Mouse (Mus musculus): ENCODE data around the gene Olfr818. TPM values are rescaled to one million over a fixed set of nuclear protein-coding genes. Genes with fewer than 3 reads are reported as not detected.
"Not testable (repeated sequence)": the region's sequence is repeated elsewhere in the genome, so short reads cannot be mapped to it uniquely, and the experiment has no call there.

Gene Olfr818
- total RNA-seq (2014; fragmentation: Nextera tagmentation): not detected in 2 replicates
- 0.29 TPM in 1 of 2 replicates, not detected in the other for total RNA-seq (2017)
- not detected in 2 replicates for polyA plus RNA-seq (2012)

DNA sequence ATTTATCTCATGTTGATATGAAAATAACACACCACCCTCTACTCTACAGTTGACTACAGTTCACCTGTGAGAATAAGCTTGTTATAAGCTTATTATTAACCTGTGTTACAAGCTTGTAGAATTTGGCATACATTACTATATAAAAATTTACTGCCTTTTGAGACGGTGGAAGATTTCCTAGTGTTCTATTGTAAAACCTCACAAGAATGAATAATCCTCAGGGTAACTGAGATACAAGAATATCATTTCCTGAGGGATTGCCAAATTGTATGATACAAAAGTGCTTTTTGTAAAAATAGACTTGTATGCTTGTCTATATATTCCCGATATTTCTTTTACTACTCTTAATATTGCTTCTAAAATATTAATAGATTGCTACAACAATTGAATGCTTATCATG lies at the start of gene Olfr818:
Olfr818 (minus strand) TSS at position 101 of the 400 bp plus-strand sequence.
- ATAC-seq (ENCODE audit: extremely low read depth, insufficient number of reproducible peaks, low FRiP score, poor library complexity, severe bottlenecking): no peak
- no peaks in the 10 kb centered on the region for H3K4me1 ChIP-seq (ENCODE audit: insufficient read depth, low read depth, low read length)
- no peak for DNase-seq (ENCODE audit: low spot score)
- no peaks in the 10 kb centered on the region for H3K9me3 ChIP-seq (replicated peaks)
- no peaks in the 10 kb centered on the region for H3K27me3 ChIP-seq (ENCODE audit: insufficient read depth, low read length)
- no peaks in the 10 kb centered on the region for H3K36me3 ChIP-seq (replicated peaks)
- H3K4me3 ChIP-seq (ENCODE audit: low read depth, low read length): no peak within 1 kb of the TSS
- no peak for TF ChIP-seq GATA2 (IDR thresholded peaks at IDR 0.05; ENCODE audit: borderline replicate concordance, low read depth, low read length)
- no peak for TF ChIP-seq GATA1 (IDR thresholded peaks at IDR 0.05; ENCODE audit: borderline replicate concordance, low read length)
- TF ChIP-seq CTCF (IDR thresholded peaks at IDR 0.05; ENCODE audit: low read depth, low read length): no peak
- no peak for TF ChIP-seq TAL1 (conservative IDR thresholded peaks at IDR 0.05; ENCODE audit: low read depth, low read length)
- no peak for TF ChIP-seq POLR2AphosphoS5 (IDR thresholded peaks at IDR 0.05; ENCODE audit: insufficient replicate concordance, low read depth, low read length)

DNA sequence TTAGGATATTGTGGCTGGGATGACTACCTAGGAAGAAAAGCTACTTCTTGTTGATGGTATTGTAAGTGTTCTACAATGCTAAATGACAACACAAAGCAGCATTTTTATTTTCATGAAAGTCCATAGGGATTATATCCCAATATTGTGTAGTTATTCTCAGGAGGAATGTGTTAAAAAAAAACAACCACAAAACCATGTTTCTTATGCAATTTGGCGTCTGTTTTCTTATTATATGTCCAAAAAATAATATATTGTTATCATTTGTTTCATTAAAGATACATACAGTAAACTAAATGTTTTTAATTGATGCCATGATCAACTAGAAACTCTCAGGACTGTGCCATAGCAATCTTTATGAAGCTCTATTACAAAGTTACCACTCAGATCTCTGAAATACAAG lies 36.1 kb upstream of the Olfr818 start, which contains the start of gene Gm10310:
Gm10310 (minus strand) TSS at position 101 of the 400 bp plus-strand sequence.
- ATAC-seq (ENCODE audit: extremely low read depth, insufficient number of reproducible peaks, low FRiP score, poor library complexity, severe bottlenecking); H3K27me3 ChIP-seq (ENCODE audit: insufficient read depth, low read length); H3K36me3 ChIP-seq (replicated peaks); H3K4me3 ChIP-seq (ENCODE audit: low read depth, low read length); H3K9me3 ChIP-seq (replicated peaks); H3K4me1 ChIP-seq (ENCODE audit: insufficient read depth, low read depth, low read length); DNase-seq (ENCODE audit: low spot score): not testable (repeated sequence)

DNA sequence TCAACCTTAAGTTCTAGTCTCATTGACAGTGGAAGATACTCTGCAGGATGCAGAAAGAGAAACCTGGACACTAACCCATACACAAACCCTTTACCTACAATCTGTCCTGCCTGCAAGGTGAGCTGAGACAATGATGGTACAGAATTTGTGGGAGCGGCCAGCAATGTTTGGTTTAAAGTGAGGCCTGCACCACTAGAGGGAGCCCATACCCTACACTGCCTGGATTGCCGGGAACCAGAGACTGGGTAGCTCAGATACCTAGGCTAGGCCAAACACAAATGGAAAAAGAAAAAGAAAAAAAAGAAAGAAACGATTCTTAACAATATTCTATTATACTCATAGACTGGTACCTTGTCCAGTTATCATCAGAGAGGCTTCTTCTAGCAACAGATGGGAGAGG lies 33.0 kb upstream of the Olfr818 start:
- H3K36me3 ChIP-seq (replicated peaks); H3K4me3 ChIP-seq (ENCODE audit: low read depth, low read length); DNase-seq (ENCODE audit: low spot score); H3K27me3 ChIP-seq (ENCODE audit: insufficient read depth, low read length); H3K9me3 ChIP-seq (replicated peaks); H3K4me1 ChIP-seq (ENCODE audit: insufficient read depth, low read depth, low read length): not testable (repeated sequence)
- ATAC-seq (ENCODE audit: extremely low read depth, insufficient number of reproducible peaks, low FRiP score, poor library complexity, severe bottlenecking): peak; percentile 45; the same call in 1 of the 2 replicates

DNA sequence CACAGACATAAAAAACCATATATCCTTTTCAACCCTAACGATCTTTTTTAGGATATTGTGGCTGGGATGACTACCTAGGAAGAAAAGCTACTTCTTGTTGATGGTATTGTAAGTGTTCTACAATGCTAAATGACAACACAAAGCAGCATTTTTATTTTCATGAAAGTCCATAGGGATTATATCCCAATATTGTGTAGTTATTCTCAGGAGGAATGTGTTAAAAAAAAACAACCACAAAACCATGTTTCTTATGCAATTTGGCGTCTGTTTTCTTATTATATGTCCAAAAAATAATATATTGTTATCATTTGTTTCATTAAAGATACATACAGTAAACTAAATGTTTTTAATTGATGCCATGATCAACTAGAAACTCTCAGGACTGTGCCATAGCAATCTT lies 27.1 kb upstream of the Olfr818 start, which contains the start of gene Olfr247:
Olfr247 (minus strand) TSS at position 101 of the 400 bp plus-strand sequence.
- not testable (repeated sequence) for H3K27me3 ChIP-seq (ENCODE audit: insufficient read depth, low read length); H3K9me3 ChIP-seq (replicated peaks); H3K4me1 ChIP-seq (ENCODE audit: insufficient read depth, low read depth, low read length); H3K4me3 ChIP-seq (ENCODE audit: low read depth, low read length); DNase-seq (ENCODE audit: low spot score); ATAC-seq (ENCODE audit: extremely low read depth, insufficient number of reproducible peaks, low FRiP score, poor library complexity, severe bottlenecking); H3K36me3 ChIP-seq (replicated peaks)

DNA sequence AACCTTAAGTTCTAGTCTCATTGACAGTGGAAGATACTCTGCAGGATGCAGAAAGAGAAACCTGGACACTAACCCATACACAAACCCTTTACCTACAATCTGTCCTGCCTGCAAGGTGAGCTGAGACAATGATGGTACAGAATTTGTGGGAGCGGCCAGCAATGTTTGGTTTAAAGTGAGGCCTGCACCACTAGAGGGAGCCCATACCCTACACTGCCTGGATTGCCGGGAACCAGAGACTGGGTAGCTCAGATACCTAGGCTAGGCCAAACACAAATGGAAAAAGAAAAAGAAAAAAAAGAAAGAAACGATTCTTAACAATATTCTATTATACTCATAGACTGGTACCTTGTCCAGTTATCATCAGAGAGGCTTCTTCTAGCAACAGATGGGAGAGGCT lies 24.1 kb upstream of the Olfr818 start:
- not testable (repeated sequence) for DNase-seq (ENCODE audit: low spot score); H3K36me3 ChIP-seq (replicated peaks); H3K4me3 ChIP-seq (ENCODE audit: low read depth, low read length); H3K27me3 ChIP-seq (ENCODE audit: insufficient read depth, low read length); ATAC-seq (ENCODE audit: extremely low read depth, insufficient number of reproducible peaks, low FRiP score, poor library complexity, severe bottlenecking); H3K4me1 ChIP-seq (ENCODE audit: insufficient read depth, low read depth, low read length); H3K9me3 ChIP-seq (replicated peaks)

DNA sequence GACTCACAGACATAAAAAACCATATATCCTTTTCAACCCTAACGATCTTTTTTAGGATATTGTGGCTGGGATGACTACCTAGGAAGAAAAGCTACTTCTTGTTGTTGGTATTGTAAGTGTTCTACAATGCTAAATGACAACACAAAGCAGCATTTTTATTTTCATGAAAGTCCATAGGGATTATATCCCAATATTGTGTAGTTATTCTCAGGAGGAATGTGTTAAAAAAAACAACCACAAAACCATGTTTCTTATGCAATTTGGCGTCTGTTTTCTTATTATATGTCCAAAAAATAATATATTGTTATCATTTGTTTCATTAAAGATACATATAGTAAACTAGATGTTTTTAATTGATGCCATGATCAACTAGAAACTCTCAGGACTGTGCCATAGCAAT lies 18.3 kb upstream of the Olfr818 start, which contains the start of gene Olfr819:
Olfr819 (minus strand) TSS at position 101 of the 400 bp plus-strand sequence.
- H3K9me3 ChIP-seq (replicated peaks); ATAC-seq (ENCODE audit: extremely low read depth, insufficient number of reproducible peaks, low FRiP score, poor library complexity, severe bottlenecking); H3K36me3 ChIP-seq (replicated peaks); H3K4me3 ChIP-seq (ENCODE audit: low read depth, low read length); DNase-seq (ENCODE audit: low spot score); H3K4me1 ChIP-seq (ENCODE audit: insufficient read depth, low read depth, low read length); H3K27me3 ChIP-seq (ENCODE audit: insufficient read depth, low read length): not testable (repeated sequence)

DNA sequence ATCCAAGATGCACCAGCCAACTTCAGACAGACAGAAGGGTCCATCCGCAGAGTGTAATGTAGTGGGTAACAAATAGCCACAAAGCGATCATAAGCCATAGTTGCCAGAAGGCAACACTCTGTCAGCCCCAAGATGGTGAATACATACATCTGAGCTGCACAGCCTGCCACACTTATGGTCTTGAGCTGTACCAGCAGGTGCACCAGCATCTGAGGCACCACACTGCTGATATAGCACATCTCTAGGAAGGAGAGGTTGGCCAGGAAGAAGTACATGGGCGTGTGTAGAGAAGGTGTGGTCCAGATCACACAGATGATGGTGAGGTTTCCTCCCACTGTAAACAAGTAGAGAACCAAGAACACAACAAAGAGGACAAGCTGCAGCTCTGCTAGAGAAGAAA lies 17.3 kb upstream of the Olfr818 start:
- H3K27me3 ChIP-seq (ENCODE audit: insufficient read depth, low read length); H3K9me3 ChIP-seq (replicated peaks); H3K4me1 ChIP-seq (ENCODE audit: insufficient read depth, low read depth, low read length); H3K4me3 ChIP-seq (ENCODE audit: low read depth, low read length); DNase-seq (ENCODE audit: low spot score); H3K36me3 ChIP-seq (replicated peaks); ATAC-seq (ENCODE audit: extremely low read depth, insufficient number of reproducible peaks, low FRiP score, poor library complexity, severe bottlenecking): not testable (repeated sequence)

DNA sequence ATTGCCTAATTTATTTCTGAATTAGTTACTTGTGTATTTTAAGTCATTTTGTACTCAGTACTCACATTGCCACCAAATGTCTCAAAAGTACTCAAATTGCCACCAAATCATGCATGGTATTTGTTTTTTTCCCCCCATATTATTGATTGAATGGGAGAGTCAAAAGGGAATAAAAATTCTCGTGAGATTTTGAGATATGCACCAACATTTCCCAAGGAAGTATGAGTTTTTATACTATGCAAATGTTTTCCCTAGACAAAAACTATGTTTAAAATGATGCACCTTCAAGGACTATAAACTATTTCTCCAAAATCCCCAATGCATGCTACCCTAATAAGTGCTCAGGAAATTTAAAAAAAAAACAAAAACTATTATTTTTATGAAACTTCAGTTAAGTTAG lies 33.4 kb downstream of the Olfr818 start, which contains the start of gene Olfr816:
Olfr816 (minus strand) TSS at position 101 of the 400 bp plus-strand sequence.
- ATAC-seq (ENCODE audit: extremely low read depth, insufficient number of reproducible peaks, low FRiP score, poor library complexity, severe bottlenecking): no peak
- Histone ChIP-seq H3K36me3 (replicated peaks) (no peaks in the 10 kb centered on the region), H3K4me3 (ENCODE audit: low read depth, low read length) (no peak within 1 kb of the TSS)

DNA sequence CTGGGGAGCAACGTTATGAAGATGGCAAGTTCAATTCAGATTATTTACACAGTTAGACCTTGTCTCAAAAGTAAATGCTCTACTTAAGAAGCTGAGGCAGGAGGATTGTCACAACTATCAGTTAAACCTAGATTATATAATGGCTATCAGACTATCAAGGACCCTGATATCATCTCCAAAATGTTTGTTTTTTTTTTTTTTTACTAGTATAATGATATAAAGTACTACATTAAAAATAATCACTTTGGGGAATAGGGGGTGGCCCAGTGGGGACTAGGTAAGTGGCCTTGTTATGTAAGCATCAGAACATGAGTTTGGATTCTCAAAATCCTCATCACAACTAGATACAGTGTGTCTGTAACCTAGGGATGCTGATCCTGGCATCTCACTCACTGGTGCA lies 43.1 kb downstream of the Olfr818 start, which contains the start of gene Olfr815:
Olfr815 (minus strand) TSS at position 101 of the 400 bp plus-strand sequence.
- ATAC-seq (ENCODE audit: extremely low read depth, insufficient number of reproducible peaks, low FRiP score, poor library complexity, severe bottlenecking); H3K4me3 ChIP-seq (ENCODE audit: low read depth, low read length); H3K36me3 ChIP-seq (replicated peaks); H3K4me1 ChIP-seq (ENCODE audit: insufficient read depth, low read depth, low read length); DNase-seq (ENCODE audit: low spot score); H3K27me3 ChIP-seq (ENCODE audit: insufficient read depth, low read length); H3K9me3 ChIP-seq (replicated peaks): not testable (repeated sequence)

More for the DNA sequence above, 33.4 kb downstream of the Olfr818 start, which contains the start of gene Olfr816:
- Histone ChIP-seq H3K9me3 (replicated peaks) (no peaks in the 10 kb centered on the region), H3K27me3 (ENCODE audit: insufficient read depth, low read length) (no peaks in the 10 kb centered on the region), H3K4me1 (ENCODE audit: insufficient read depth, low read depth, low read length) (no peaks in the 10 kb centered on the region)
- TF ChIP-seq TAL1 (conservative IDR thresholded peaks at IDR 0.05; ENCODE audit: low read depth, low read length) (no peak), GATA1 (IDR thresholded peaks at IDR 0.05; ENCODE audit: borderline replicate concordance, low read length) (no peak), CTCF (IDR thresholded peaks at IDR 0.05; ENCODE audit: low read depth, low read length) (no peak), GATA2 (IDR thresholded peaks at IDR 0.05; ENCODE audit: borderline replicate concordance, low read depth, low read length) (no peak), POLR2AphosphoS5 (IDR thresholded peaks at IDR 0.05; ENCODE audit: insufficient replicate concordance, low read depth, low read length) (no peak)
- no peak for DNase-seq (ENCODE audit: low spot score)

Data from G1E (cell line).